Mouse (Mus musculus): ENCODE measurements around the gene Actl11.

The Actl11 gene

DNA sequence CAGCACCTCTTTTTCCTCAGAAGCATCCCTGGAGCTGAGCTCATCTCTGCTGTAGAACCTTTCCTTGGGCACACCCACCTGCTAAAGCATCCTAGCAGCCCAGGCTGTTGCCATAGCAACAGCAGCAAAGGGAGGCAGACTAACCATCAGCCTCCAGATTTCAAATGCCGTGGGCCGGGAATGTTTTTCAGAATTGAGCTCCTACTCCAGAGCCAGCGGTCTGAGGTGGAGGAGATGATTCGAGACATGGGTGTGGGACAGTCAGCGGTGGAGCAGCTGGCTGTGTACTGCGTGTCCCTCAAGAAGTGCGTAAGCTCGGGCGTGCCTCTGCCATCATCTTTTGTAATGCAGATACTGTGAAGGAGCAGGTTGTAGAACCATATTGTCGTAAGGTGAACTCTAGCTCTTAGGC, 33.1 kb downstream of the Actl11 start:
- no peak for DNase-seq (ENCODE audit: low spot score in 2 of 2)

DNA sequence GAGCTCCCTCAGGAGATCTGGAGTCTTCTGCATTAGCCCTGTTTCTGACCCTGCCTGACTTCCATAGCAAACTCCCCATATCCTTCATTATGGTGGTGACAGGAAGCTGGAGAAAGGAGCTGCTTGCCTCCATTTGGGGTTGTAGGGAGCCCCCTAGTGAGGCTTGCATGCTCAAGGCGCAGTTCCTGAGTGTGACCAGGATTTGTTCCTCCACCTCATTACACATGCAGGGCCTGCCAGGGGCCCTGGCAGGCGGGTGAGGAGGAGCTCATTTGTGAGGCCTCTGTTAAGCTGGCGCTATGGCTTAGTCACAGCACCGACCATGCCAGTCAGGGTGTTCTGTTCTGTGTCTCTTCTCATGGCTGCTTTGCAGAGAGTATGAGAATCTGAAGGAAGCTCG, 33.6 kb downstream of the Actl11 start:
- no peak for DNase-seq (ENCODE audit: low spot score in 2 of 2)

DNA sequence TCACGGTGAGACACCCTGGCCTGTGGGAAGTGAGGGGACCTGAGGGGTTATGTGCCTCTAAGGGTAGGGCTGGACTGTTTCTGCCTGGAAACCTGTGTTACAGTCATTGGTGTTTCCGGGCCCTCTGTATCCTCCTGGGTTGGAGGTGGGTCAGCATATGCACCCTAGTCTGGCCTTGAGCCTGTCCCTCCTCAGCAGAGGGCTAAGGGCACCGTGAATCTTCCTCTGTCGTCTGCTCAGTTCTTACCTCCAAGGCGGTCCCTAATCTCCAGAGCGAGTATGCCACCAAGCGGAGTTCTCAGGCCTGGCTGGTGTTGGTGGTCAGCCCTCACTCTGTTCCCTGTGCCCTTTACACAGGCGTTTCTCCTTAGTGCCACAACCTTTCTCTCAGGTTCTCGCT, 34.6 kb downstream of the Actl11 start:
- DNase-seq (ENCODE audit: low spot score in 2 of 2): no peak

DNA sequence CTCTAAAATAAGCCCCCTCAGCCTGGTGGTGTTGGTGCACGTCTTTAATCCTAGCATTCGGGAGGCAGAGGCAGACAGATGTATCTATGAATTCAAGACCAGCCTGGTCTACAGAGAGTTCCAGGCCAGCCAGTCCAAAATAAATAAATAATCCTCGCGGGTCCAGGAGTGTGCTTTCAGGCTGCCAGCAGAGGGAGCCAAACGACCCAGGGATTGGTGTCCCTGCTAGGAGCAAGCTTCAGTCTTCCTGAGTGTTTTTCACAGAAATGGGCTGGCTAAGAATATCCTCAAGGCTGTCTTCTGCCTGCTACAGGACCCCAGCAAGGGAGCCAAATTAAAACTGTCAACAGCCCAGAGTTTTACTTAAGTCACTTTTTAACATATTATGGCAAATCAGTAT, 35.4 kb downstream of the Actl11 start:
- peak; percentile 66 to 79 for DNase-seq (ENCODE audit: low spot score in 2 of 2)

DNA sequence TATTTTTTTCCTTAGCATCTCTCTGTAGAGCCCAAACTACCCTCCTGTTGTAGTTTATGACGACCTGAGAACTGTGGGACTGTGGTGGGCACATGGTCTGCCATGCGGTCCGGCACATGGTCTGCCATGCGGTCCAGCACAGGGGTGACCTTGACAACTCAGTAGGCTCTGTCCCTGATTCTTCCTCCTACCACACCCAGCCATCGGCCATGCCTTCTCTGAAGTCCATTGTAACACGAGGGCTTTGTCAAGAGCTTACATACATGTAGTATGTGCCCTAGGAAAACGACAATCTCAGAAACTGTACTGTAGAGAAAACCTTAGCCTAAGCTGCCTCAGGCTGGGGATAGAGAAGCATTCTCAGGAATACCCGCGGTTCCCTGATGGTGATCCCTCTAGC, 36.4 kb downstream of the Actl11 start:
- DNase-seq (ENCODE audit: low spot score in 2 of 2): no peak

DNA sequence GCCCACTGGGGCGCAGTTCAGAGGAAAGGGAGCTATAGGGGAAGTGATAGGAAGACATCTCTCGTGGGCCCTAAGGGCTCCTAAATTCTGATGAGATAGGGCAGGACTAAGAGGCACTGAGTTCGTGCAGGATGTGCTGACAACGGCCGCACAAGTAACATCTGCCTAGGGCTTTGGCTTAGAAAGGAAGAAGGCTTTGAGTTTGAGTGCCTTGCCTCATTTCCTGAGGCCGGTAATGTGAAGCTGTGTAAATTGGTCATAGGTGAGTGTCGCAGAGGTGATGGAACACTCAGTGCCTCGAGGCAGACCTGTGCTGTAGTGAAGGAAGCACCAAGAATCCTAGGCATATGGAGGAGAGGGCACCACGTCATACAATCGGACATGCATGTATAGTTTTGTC, 38.4 kb downstream of the Actl11 start:
- DNase-seq (ENCODE audit: low spot score in 2 of 2): no peak

DNA sequence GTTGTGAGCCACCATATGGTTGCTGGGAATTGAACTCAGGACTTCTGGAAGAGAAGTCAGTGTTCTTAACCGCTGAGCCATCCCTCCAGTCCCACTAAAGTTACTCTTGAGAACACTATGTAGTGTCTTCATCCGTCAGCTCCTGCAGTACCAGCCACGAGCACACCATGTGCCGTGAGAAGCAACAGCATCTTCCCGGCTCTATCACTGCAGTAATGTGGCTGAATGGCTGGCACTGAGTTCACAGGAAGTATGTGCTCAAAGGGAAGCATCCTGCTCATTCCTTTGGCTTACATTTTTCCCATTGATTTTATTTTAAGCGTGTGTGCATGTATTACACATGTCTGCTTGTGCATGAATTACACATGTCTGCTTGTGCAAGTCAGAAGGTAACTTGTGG, 39.2 kb downstream of the Actl11 start:
- DNase-seq (ENCODE audit: low spot score in 2 of 2): no peak

DNA sequence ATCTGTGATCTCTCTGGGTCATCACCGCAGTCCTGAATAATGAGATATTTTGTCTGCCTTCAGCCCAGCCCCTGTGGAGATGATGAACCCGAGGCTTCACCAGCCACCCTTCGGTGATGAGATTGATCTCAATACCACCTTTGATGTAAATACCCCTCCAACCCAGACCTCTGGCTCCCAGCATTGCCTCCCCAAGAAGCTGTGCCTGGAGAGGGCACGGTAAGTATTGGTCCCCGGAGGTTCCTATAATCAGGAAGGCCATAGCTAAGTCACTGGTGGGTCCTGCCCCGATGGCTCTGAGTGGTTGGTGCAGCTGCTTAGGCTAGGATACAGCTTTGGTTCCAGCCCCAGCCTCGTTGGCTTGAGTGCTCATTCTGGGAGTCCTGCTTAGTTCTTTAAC, 40.3 kb downstream of the Actl11 start:
- no peak for DNase-seq (ENCODE audit: low spot score in 2 of 2)

DNA sequence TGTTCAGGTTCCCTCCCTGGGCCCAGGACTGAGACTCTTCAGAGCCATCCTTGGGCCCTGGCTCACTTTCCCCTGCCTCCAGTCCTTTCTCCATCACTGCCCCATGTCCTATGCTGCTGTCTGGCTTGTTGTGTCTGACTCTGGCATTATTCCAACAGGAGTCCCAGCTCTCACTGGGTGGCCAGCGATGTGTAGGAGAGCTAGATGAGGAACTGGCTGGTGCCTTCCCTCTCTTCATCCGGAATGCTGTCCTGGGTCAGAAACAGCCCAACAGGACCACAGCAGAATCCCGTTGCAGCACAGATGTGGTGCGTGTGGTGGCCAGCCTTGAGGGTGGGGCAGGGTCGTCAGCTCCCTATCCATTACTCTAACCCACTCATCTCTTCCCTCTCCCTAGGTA, 42.0 kb downstream of the Actl11 start:
- DNase-seq (ENCODE audit: low spot score in 2 of 2): no peak

DNA sequence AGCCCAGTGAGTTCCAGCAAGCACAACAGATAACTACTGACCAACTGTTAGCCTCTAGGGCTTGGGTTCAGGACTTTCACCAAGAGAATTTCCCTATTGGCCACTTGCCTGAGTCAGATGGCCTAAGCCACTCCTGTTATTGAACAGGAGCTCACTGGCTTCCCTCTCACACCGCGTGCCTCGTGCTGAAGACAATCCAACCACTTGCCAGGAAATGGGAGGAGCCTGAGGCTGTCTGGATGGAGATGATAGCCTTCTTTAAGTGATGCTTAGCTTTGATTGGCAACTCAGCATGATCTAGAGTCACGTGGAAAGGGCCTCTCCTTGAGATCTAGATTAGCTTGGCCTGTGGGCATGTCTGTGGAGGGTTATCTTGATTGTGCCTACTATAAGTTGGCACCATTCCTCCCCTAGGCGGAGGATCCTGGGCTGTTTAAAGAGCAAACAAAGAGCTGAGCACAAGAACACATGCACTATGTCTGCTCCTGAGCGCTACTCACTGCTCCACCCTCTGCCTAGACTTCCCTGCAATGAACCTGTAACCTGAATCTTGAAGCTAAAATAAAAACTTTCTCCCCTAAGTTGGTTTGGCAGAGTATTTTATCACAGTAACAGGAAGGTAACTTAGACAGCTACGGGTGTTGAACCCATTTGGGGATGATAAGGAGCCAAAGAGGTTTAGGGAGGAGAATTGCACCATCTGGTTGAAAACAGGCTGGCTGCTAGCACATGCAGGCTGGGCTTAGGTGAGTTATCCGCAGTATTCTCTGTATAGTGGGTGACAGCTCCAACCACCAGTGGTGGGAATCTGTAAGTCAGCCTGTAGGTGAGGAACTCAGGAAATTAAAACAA, 43.6 kb downstream of the Actl11 start:
- no peak for DNase-seq (ENCODE audit: low spot score in 2 of 2)

DNA sequence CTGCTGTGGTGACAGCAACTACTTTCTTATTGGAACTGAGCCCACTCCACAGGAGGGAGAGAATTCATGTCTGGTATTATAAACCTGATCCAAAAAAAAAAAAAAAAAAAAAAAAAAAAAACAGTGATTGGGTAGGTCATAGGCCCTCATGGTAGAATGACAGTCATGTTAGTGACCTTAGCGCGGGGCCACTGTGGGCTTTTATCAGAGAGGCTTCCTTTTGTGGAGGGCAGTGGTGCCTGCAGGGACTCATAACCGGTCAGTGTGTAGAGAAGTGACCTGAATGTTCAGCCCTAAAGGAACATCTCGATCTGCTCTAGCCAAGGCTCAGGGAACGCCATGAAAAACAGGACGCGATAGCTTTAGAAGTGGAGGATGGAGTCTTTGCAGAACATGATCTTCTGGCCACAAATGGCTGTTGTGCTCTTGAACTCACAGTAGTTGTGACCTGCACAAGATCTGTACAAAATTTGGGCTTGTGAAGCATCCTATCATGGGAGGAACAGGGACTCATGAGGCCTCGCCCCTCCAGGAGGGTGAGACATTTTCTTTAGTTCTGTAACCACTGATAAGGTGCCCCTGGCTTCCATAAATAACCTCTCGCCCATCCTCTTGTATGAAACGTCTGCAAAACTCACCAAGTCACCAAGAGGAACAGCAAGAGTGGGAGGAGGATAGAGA, 46.4 kb downstream of the Actl11 start:
- DNase-seq (ENCODE audit: low spot score in 2 of 2): no peak

DNA sequence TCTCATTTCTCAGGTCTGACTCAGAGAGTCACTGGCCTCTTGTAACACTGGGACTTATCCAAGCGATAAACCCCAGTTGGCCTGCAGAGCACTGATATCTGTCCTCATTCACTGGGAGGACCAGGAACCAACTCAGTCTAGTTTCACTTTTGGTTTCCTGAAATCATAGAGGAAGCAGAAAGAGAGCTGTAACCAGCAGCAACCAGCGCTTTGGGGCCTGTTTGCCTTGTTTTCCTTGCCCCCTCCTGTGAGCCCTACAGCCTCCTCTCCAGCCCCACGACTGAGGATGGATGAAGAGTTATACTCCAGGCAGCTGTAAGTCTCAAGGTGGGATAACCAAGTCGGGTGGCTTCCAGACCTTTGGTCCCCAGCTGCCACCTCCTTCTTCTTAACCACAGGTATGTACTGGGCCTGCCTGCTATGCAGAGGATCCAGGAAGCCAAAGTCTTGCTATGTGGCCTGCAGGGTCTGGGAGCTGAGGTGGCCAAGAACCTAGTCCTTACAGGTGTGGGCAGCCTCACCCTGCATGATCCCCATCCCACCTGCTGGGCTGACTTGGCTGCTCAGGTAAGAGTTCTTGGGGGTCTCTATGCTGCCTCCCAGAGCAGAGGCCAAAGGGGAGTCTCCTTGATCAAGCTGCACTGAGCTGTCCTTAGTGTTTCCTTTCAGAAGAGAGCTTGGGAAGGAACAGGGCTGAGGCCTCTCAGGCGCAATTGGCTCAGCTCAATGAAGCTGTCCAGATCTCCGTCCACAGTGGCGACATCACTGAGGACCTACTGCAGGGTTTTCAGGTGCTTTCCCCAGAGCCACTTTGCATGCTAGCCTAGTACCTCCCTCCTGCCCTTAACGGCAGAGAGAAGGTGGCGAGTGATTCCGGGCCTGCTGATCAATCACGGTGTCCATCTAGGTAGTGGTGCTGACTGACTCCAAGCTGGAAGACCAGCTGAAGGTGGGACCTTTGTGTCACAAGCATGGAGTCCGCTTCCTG, 47.4 kb downstream of the Actl11 start, which contains the start of gene Uba7:
Uba7 (plus strand) TSS at position 107 of the 988 bp plus-strand sequence.
- peak; percentile 26 to 27 for DNase-seq (ENCODE audit: low spot score in 2 of 2)

DNA sequence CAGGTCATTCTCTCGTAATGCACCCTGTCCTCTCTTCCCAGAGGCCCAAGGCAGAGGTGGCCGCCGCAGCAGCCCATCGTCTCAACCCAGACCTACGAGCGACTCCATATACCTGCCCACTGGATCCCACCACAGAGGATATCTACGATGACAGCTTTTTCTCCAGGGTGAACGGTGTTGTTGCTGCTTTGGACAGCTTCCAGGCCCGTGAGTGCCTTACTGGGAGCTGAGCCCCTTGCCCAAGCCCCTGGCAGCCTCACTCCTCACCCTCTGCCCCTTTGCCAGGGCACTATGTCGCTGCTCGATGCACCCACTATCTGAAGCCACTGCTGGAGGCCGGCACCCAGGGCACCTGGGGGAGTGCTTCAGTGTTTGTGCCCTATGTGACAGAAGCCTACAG, 50.5 kb downstream of the Actl11 start:
- no peak for DNase-seq (ENCODE audit: low spot score in 2 of 2)

Measured in urinary bladder, postnatal 36 days (tissue).